Mouse (Mus musculus) liver, embryonic 13.5 days (tissue): ENCODE results near the gene Gh. TPM values are rescaled to one million over a fixed set of nuclear protein-coding genes. Genes with fewer than 3 reads are reported as not detected.

ENCODE experiments used
- ATAC-seq: fragments of 200-750 bp; cut with Nextera tagmentation; 2 replicates; pipeline ENCODE4 v1.8.0; 2017; ENCODE audit warnings: low read depth, mild to moderate bottlenecking, moderate number of reproducible peaks, moderate library complexity
- DNase-seq: peaks from one replicate; pipeline ENCODE4 v3.0.0; 2022
- H3K27ac ChIP-seq: fragments of 300-500 bp; sonication (generic); 2 replicates; pipeline ENCODE4 v1.5.1; 2015; ENCODE audit warnings: moderate library complexity, mild to moderate bottlenecking, inconsistent platforms
- H3K27me3 ChIP-seq: fragments of 300-500 bp; sonication (generic); 2 replicates; pipeline ENCODE4 v1.6.1; 2015; ENCODE audit warnings: mild to moderate bottlenecking, inconsistent platforms
- H3K36me3 ChIP-seq: fragments of 300-500 bp; sonication (generic); 2 replicates; pipeline ENCODE4 v1.6.1; 2015; ENCODE audit warnings: mild to moderate bottlenecking, inconsistent platforms
- H3K4me1 ChIP-seq: fragments of 300-500 bp; sonication (generic); replicated peaks from 2 replicates; pipeline ENCODE4 v1.6.1; 2015; ENCODE audit warnings: inconsistent platforms
- H3K4me2 ChIP-seq: fragments of 300-500 bp; sonication (generic); 2 replicates; pipeline ENCODE4 v1.6.1; 2015; ENCODE audit warnings: inconsistent platforms, mild to moderate bottlenecking, moderate library complexity
- H3K4me3 ChIP-seq: fragments of 300-500 bp; sonication (generic); replicated peaks from 2 replicates; pipeline ENCODE4 v1.5.1; 2015; ENCODE audit warnings: mild to moderate bottlenecking, inconsistent platforms
- H3K9ac ChIP-seq: fragments of 300-500 bp; sonication (generic); 2 replicates; pipeline ENCODE4 v1.6.1; 2015; ENCODE audit warnings: mild to moderate bottlenecking, inconsistent platforms
- H3K9me3 ChIP-seq: fragments of 300-500 bp; sonication (generic); replicated peaks from 2 replicates; pipeline ENCODE4 v1.6.1; 2016; ENCODE audit warnings: inconsistent platforms
- WGBS: fragments of 180-500 bp; shearing (Covaris S2); methylation state at CpG from one replicate; pipeline ENCODE4 v1.1.7; 2015; ENCODE audit not compliant: insufficient replicate concordance; 5-methylcytosine and 5-hydroxymethylcytosine counted together
- polyA plus RNA-seq: library from polyadenylated mRNA; unstranded; fragments of >200 nt; fragmentation: Nextera tagmentation; extraction: Ambion mirVana; gene quantifications from 2 replicates; pipeline ENCODE4 v1.2.1, GENCODE M21; 2015

Gh gene
- polyA plus RNA-seq, 1 experiment from 2014 or later, result not detected

GRCm38 (mm10) chr11:106329128-106329527, 27.5 kb upstream of the Gh start:
- WGBS, result 18% methylated on average over 6 of the region's 6 CpGs
- DNase-seq, result no peak

GRCm38 (mm10) chr11:106328521-106328920, 26.9 kb upstream of the Gh start:
- H3K4me1 ChIP-seq, result peaks cover 26% of the 10 kb centered on the region
- no peaks in the 10 kb centered on the region for H3K9me3 ChIP-seq
- DNase-seq (no peak), ATAC-seq (no peak)
- 49% methylated on average over 5 of the region's 5 CpGs for WGBS
- H3K27ac ChIP-seq, result no peak overlapping the region
- H3K4me2 ChIP-seq, result no peak overlapping the region
- no peaks in the 10 kb centered on the region for H3K27me3 ChIP-seq
- no peak overlapping the region for H3K4me3 ChIP-seq
- no peaks in the 10 kb centered on the region for H3K36me3 ChIP-seq
- no peak overlapping the region for H3K9ac ChIP-seq

More at GRCm38 (mm10) chr11:106329128-106329527, 27.5 kb upstream of the Gh start:
- Histone ChIP-seq H3K4me3 (no peak overlapping the region), H3K9ac (no peak overlapping the region), H3K27me3 (no peaks in the 10 kb centered on the region), H3K36me3 (no peaks in the 10 kb centered on the region), H3K4me1 (peaks cover 26% of the 10 kb centered on the region), H3K9me3 (no peaks in the 10 kb centered on the region), H3K27ac (no peak overlapping the region), H3K4me2 (no peak overlapping the region)
- ATAC-seq, result 0 out of 2 replicates have a peak, but pooled peaks have one; percentile 11

GRCm38 (mm10) chr11:106326475-106326874, 24.8 kb upstream of the Gh start:
- 48% methylated on average over 8 of the region's 8 CpGs for WGBS
- no peak overlapping the region for H3K4me2 ChIP-seq
- H3K27ac ChIP-seq, result no peak overlapping the region
- no peaks in the 10 kb centered on the region for H3K27me3 ChIP-seq
- H3K9me3 ChIP-seq, result no peaks in the 10 kb centered on the region
- no peaks in the 10 kb centered on the region for H3K36me3 ChIP-seq
- DNase-seq (no peak), ATAC-seq (no peak)
- no peak overlapping the region for H3K4me3 ChIP-seq
- H3K4me1 ChIP-seq, result peaks cover 26% of the 10 kb centered on the region
- no peak overlapping the region for H3K9ac ChIP-seq

GRCm38 (mm10) chr11:106325566-106326206, 24.0 kb upstream of the Gh start:
- H3K4me3 ChIP-seq, result no peak overlapping the region
- H3K36me3 ChIP-seq, result no peaks in the 10 kb centered on the region
- no peaks in the 10 kb centered on the region for H3K9me3 ChIP-seq
- no peak for ATAC-seq
- 55% methylated on average over 8 of the region's 8 CpGs for WGBS
- H3K9ac ChIP-seq, result no peak overlapping the region
- no peak overlapping the region for H3K27ac ChIP-seq
- peaks cover 26% of the 10 kb centered on the region for H3K4me1 ChIP-seq
- no peak overlapping the region for H3K4me2 ChIP-seq
- H3K27me3 ChIP-seq, result no peaks in the 10 kb centered on the region
- DNase-seq, result no peak

- H3K4me2 ChIP-seq, result no peak overlapping the region
- peaks cover 26% of the 10 kb centered on the region for H3K4me1 ChIP-seq
- no peak for DNase-seq
- no peaks in the 10 kb centered on the region for H3K36me3 ChIP-seq
- 76% methylated on average over 5 of the region's 5 CpGs for WGBS
- no peak for ATAC-seq
- no peak overlapping the region for H3K4me3 ChIP-seq
- H3K9ac ChIP-seq, result no peak overlapping the region
- H3K27me3 ChIP-seq, result no peaks in the 10 kb centered on the region
- no peak overlapping the region for H3K27ac ChIP-seq
- H3K9me3 ChIP-seq, result no peaks in the 10 kb centered on the region
Measured at GRCm38 (mm10) chr11:106324858-106325257, 23.2 kb upstream of the Gh start.

- ATAC-seq (no peak), DNase-seq (no peak)
- Histone ChIP-seq H3K9ac (no peak overlapping the region), H3K27me3 (no peaks in the 10 kb centered on the region), H3K9me3 (no peaks in the 10 kb centered on the region), H3K4me1 (peaks cover 11% of the 10 kb centered on the region), H3K36me3 (no peaks in the 10 kb centered on the region), H3K4me2 (no peak overlapping the region), H3K4me3 (no peak overlapping the region), H3K27ac (no peak overlapping the region)
- 44% methylated on average over 21 of the region's 21 CpGs for WGBS
Measured at GRCm38 (mm10) chr11:106318406-106319366, 17.0 kb upstream of the Gh start.

GRCm38 (mm10) chr11:106317801-106318200, 16.1 kb upstream of the Gh start:
- H3K9me3 ChIP-seq, result no peaks in the 10 kb centered on the region
- no peak overlapping the region for H3K4me3 ChIP-seq
- no peaks in the 10 kb centered on the region for H3K36me3 ChIP-seq
- 56% methylated on average over 7 of the region's 7 CpGs for WGBS
- DNase-seq (no peak), ATAC-seq (no peak)
- H3K27ac ChIP-seq, result no peak overlapping the region
- no peak overlapping the region for H3K9ac ChIP-seq
- H3K4me1 ChIP-seq, result peaks cover 17% of the 10 kb centered on the region
- H3K27me3 ChIP-seq, result no peaks in the 10 kb centered on the region
- no peak overlapping the region for H3K4me2 ChIP-seq

GRCm38 (mm10) chr11:106316416-106316815, 14.8 kb upstream of the Gh start:
- H3K27ac ChIP-seq, result no peak overlapping the region
- no peak overlapping the region for H3K4me2 ChIP-seq
- no peaks in the 10 kb centered on the region for H3K36me3 ChIP-seq
- WGBS, result 61% methylated on average over 1 of the region's 1 CpGs
- H3K4me1 ChIP-seq, result peaks cover 17% of the 10 kb centered on the region
- no peaks in the 10 kb centered on the region for H3K27me3 ChIP-seq
- no peak for DNase-seq
- H3K9ac ChIP-seq, result no peak overlapping the region
- no peak for ATAC-seq
- no peak overlapping the region for H3K4me3 ChIP-seq
- H3K9me3 ChIP-seq, result no peaks in the 10 kb centered on the region

- WGBS, result 50% methylated on average over 9 of the region's 9 CpGs
- no peak for ATAC-seq
- H3K9ac ChIP-seq, result no peak within 1 kb of the TSS
- H3K4me1 ChIP-seq, result peaks cover 17% of the 10 kb centered on the region
- H3K27ac ChIP-seq, result no peak within 1 kb of the TSS
- H3K27me3 ChIP-seq, result no peaks in the 10 kb centered on the region
- no peaks in the 10 kb centered on the region for H3K9me3 ChIP-seq
- no peaks in the 10 kb centered on the region for H3K36me3 ChIP-seq
- DNase-seq, result no peak
- H3K4me3 ChIP-seq, result peak within 1 kb of the TSS; percentile 23
- H3K4me2 ChIP-seq, result peak within 1 kb of the TSS; percentile 36
Measured at GRCm38 (mm10) chr11:106314333-106314812, 12.7 kb upstream of the Gh start, which contains the start of gene Cd79b. TSS of gene Cd79b (minus strand) at chr11:106314762.

GRCm38 (mm10) chr11:106313533-106313932, 11.9 kb upstream of the Gh start:
- no peaks in the 10 kb centered on the region for H3K9me3 ChIP-seq
- 28% methylated on average over 5 of the region's 5 CpGs for WGBS
- peaks cover 12% of the 10 kb centered on the region for H3K4me1 ChIP-seq
- ATAC-seq, result no peak
- H3K27me3 ChIP-seq, result no peaks in the 10 kb centered on the region
- H3K9ac ChIP-seq, result no peak overlapping the region
- no peak for DNase-seq
- peak overlapping the region; percentile 23; the same call in 1 of the 2 replicates for H3K4me3 ChIP-seq
- H3K27ac ChIP-seq, result no peak overlapping the region
- H3K4me2 ChIP-seq, result peak overlapping the region; percentile 36
- H3K36me3 ChIP-seq, result no peaks in the 10 kb centered on the region

GRCm38 (mm10) chr11:106310123-106310522, 8.5 kb upstream of the Gh start:
- no peak overlapping the region for H3K4me2 ChIP-seq
- WGBS, result 73% methylated on average over 5 of the region's 5 CpGs
- H3K27ac ChIP-seq, result no peak overlapping the region
- no peak overlapping the region for H3K4me3 ChIP-seq
- H3K9me3 ChIP-seq, result no peaks in the 10 kb centered on the region
- H3K36me3 ChIP-seq, result no peaks in the 10 kb centered on the region
- ATAC-seq, result no peak
- DNase-seq, result no peak
- no peaks in the 10 kb centered on the region for H3K27me3 ChIP-seq
- peaks cover 12% of the 10 kb centered on the region for H3K4me1 ChIP-seq
- H3K9ac ChIP-seq, result no peak overlapping the region
